Mouse (Mus musculus) frontal cortex, adult 2 months (tissue): ENCODE measurements at regions not wholly inside any gene's neighbourhood (a gene's known extent, or its start where the extent isn't known, plus 50 kb on each side); places are given as distances from the start of the nearest gene placed in this dataset.

ENCODE experiments used
- DNase-seq, 2 experiments: peaks; one replicate each; pipeline ENCODE4 v3.0.0; 2022; ENCODE audit warnings: low spot score in 1 of 2; ENCODE audit errors: extremely low spot score in 1 of 2

GRCm38 (mm10) chr16:76232680-76233079 is 140.9 kb downstream of the Nrip1 start:
- DNase-seq = no peak

- no peak for DNase-seq
Measured at GRCm38 (mm10) chr16:76232174-76232573, 141.5 kb downstream of the Nrip1 start.

- no peak for DNase-seq
Measured at GRCm38 (mm10) chr16:76230516-76231302, 142.9 kb downstream of the Nrip1 start.

DNA sequence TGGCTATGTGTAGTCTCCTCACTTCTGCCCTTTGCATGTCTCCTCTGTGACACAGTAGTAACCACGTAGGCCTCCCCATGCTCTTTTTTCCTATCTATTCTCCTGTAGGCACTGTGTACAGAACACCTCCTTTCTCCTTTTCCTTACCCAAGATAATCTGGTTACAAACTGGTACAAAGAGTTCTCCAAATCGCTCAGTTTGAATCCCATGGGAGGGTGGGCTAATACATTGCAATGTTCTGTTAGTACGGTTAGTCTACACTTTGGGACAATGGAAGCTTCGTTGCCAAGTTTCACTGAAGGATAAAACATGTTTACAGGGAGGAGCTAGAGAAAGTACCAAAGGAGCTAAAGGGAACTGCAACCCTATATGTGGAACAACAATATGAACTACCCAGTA is 145.2 kb downstream of the Nrip1 start:
- DNase-seq = no peak

DNA sequence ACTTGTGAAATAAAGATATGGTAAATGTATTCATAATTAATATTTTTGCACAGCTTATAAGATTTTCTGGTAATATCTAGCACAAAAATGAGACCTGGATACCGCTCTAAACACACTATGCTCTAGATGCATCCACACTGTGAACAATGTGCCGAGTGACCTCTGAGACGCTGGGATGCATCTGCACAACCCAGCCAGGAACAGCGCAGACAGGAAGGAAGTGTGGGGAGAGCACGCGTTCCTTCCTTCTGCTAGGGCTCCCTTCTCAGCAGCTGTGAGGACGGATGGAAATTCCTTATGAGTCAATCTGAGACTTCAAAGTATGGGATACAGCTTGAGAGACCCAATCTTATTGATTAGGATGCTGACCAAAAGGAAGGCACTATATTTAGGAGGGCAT is 147.2 kb downstream of the Nrip1 start:
- no peak for DNase-seq

DNA sequence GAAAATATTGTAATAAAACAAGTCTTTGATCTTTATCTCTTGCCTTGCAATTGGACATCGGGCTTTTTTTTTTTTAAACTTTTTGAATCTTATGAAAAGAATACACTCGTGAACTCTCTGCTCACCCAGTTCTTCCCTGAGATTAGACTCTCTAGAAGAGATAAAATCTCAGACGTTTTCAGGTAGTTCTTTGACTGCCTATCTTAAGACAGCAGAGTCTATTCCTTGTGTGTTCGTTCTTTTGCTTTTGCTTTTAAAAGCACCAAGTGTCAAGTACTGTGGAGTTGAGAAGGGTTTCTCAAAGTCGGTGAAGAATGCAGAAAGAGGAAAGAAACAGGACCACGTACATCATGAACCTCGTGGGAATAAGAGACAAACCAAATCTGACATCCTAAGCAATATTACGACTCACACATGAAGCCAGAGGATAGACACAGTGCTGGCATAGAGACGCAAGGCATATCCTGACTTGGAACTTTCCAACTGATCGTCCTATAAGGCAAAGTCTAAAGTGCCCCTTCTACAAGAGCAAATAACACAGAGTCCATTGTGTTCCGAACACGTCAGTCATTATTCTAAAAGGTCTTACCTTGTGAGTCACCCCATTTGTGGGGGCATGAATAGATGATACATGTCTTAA is 147.9 kb downstream of the Nrip1 start:
- no peak for DNase-seq

- no peak for DNase-seq
Measured at GRCm38 (mm10) chr16:76224901-76225586, 148.6 kb downstream of the Nrip1 start.

DNA sequence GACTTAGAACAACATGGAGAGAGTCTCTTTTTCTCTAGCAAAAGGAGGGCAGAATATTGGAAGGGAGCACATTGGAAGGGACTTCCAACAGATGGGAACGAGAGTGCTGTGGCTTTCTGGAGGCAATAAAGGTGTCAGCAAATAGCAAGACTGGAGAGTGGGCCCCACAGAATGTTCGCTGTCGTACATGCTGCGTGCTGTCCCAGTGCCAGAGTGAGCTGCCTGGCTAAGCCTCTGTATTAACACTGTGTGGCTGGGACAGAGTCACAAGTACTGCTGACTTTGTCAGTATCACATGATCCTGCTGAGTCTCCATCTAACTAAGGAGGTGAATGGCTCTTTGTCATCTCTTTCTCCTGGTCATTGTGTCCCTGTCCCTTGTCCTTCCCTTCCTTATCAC is 149.9 kb downstream of the Nrip1 start:
- no peak for DNase-seq

- no peak for DNase-seq
Measured at GRCm38 (mm10) chr16:76222960-76223359, 150.7 kb downstream of the Nrip1 start.

- DNase-seq = no peak
Measured at GRCm38 (mm10) chr16:76220466-76220865, 153.2 kb downstream of the Nrip1 start.

- DNase-seq = no peak
Measured at GRCm38 (mm10) chr16:76219233-76219632, 154.4 kb downstream of the Nrip1 start.

DNA sequence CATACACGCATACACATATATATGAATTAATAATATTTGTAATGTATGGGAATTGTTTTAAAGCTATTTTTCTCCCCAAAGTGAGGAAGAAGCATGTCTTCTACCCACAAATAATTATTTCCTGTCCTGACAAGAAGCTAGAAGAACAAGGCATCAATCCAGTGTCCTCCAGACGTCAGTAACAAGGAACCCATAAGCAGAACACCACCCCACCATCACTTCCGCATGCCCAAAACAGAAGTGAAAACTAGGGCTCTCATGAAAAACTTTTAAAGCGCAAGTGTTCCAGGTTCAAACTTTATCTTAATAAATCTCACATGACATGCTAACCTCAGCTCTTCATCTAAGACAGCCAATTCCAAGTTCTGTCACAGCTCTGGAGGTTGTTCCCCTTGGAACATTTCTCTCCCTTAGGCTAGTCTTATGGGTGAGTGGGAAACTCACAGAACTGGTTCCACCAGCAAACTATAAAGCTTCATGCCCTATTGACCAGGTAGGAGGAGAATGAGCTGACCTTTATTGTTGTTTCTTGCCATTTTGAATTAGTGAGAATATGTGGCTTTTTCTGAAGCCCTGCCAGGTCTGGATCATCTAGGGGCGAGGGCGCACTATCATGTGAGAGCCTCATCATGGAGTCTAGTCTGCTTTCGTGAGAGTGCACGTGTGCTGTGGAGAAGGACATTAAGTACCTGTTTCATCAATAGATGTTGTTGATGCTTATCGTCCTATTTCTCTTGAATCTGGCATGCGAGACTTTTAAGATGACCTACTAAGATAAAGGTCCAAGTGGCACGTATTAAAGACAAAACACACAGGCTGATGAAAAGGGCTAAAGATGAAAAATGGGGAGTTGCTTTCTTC is 155.1 kb downstream of the Nrip1 start:
- DNase-seq = no peak

GRCm38 (mm10) chr16:76216184-76216583 is 157.4 kb downstream of the Nrip1 start:
- no peak for DNase-seq

GRCm38 (mm10) chr16:76215558-76215957 is 158.1 kb downstream of the Nrip1 start:
- peak in 1 of 2 experiments; percentile 44 for DNase-seq

GRCm38 (mm10) chr16:76201773-76202571 is 171.7 kb downstream of the Nrip1 start:
- DNase-seq = peak in 1 of 2 experiments; percentile 50

GRCm38 (mm10) chr16:76200801-76201728 is 172.6 kb downstream of the Nrip1 start:
- DNase-seq = no peak

- peak in 1 of 2 experiments; percentile 47 for DNase-seq
Measured at GRCm38 (mm10) chr16:76200268-76200667, 173.4 kb downstream of the Nrip1 start.

GRCm38 (mm10) chr16:76199006-76199405 is 174.6 kb downstream of the Nrip1 start:
- no peak for DNase-seq

- DNase-seq = no peak
Measured at GRCm38 (mm10) chr16:76194291-76194690, 172.2 kb upstream of the Samsn1 start.
